Mouse (Mus musculus) spleen, adult 12 weeks (tissue): ENCODE measurements around the gene Ldah.

Experiments
- DNase-seq: peaks from one replicate; pipeline ENCODE4 v3.0.0; 2022; ENCODE audit warnings: low spot score

Gene Ldah

GRCm38 (mm10) chr12:8281225-8282017, 73.5 kb downstream of the Ldah start:
- no peak for DNase-seq

GRCm38 (mm10) chr12:8287970-8288369, 80.1 kb downstream of the Ldah start:
- DNase-seq: no peak

- no peak for DNase-seq
Observed at GRCm38 (mm10) chr12:8289099-8289498, 81.2 kb downstream of the Ldah start.

GRCm38 (mm10) chr12:8289499-8289898, 81.6 kb downstream of the Ldah start:
- DNase-seq: no peak

- DNase-seq: no peak
Observed at GRCm38 (mm10) chr12:8291157-8291853, 83.4 kb downstream of the Ldah start.

GRCm38 (mm10) chr12:8295307-8295913, 87.5 kb downstream of the Ldah start:
- no peak for DNase-seq

- no peak for DNase-seq
Observed at GRCm38 (mm10) chr12:8296154-8296553, 88.2 kb downstream of the Ldah start.

- DNase-seq: no peak
Observed at GRCm38 (mm10) chr12:8297586-8298214, 89.8 kb downstream of the Ldah start.

- DNase-seq: no peak
Observed at GRCm38 (mm10) chr12:8298361-8299142, 90.6 kb downstream of the Ldah start.

GRCm38 (mm10) chr12:8299143-8300110, 91.5 kb downstream of the Ldah start:
- no peak for DNase-seq

GRCm38 (mm10) chr12:8300111-8300480, 92.2 kb downstream of the Ldah start:
- DNase-seq: no peak

- no peak for DNase-seq
Observed at GRCm38 (mm10) chr12:8300521-8300920, 92.6 kb downstream of the Ldah start.

- no peak for DNase-seq
Observed at GRCm38 (mm10) chr12:8301011-8301814, 93.3 kb downstream of the Ldah start.

GRCm38 (mm10) chr12:8301841-8302431, 94.0 kb downstream of the Ldah start, which contains the start of gene Gdf7:
Gene Gdf7, minus strand, starts transcription at chr12:8301954.
- DNase-seq: no peak

GRCm38 (mm10) chr12:8305258-8305657, 97.4 kb downstream of the Ldah start:
- DNase-seq: no peak

- DNase-seq: peak; percentile 32
Observed at GRCm38 (mm10) chr12:8306432-8306831, 98.5 kb downstream of the Ldah start.

- no peak for DNase-seq
Observed at GRCm38 (mm10) chr12:8306910-8307309, 99.0 kb downstream of the Ldah start.

GRCm38 (mm10) chr12:8310992-8311391, 103.1 kb downstream of the Ldah start:
- no peak for DNase-seq

GRCm38 (mm10) chr12:8312266-8312665, 104.4 kb downstream of the Ldah start:
- DNase-seq: no peak
